Mouse (Mus musculus) small intestine, adult 2 months (tissue): ENCODE data around the gene Phactr1. TPM values are rescaled to one million over a fixed set of nuclear protein-coding genes. Genes with fewer than 3 reads are reported as not detected.

Experiments
- H3K27ac ChIP-seq: fragments of 200-500 bp; 2 replicates; pipeline ENCODE4 v1.5.1; 2012; ENCODE audit warnings: low read depth, low read length, control low read depth, inconsistent platforms; ENCODE audit not compliant: insufficient read depth
- H3K27me3 ChIP-seq: fragments of 200-500 bp; 2 replicates; pipeline ENCODE4 v1.6.1; 2012; ENCODE audit warnings: mild to moderate bottlenecking, moderate library complexity, low read length, inconsistent platforms; ENCODE audit not compliant: control insufficient read depth, insufficient read depth
- H3K36me3 ChIP-seq: fragments of 200-500 bp; 2 replicates; pipeline ENCODE4 v1.6.1; 2012; ENCODE audit warnings: mild to moderate bottlenecking, low read length, control low read depth, inconsistent platforms; ENCODE audit not compliant: control insufficient read depth, insufficient read depth
- H3K4me1 ChIP-seq: fragments of 200-500 bp; 2 replicates; pipeline ENCODE4 v1.6.1; 2012; ENCODE audit warnings: low read length, inconsistent platforms, mixed read lengths; ENCODE audit not compliant: control insufficient read depth, insufficient read depth, insufficient read length
- H3K4me3 ChIP-seq: fragments of 200-500 bp; 2 replicates; pipeline ENCODE4 v1.5.1; 2012; ENCODE audit warnings: low read depth, mild to moderate bottlenecking, control low read depth, inconsistent platforms, low read length, moderate library complexity
- CTCF ChIP-seq: fragments of 200-500 bp; IDR thresholded peaks from 2 replicates; pipeline ENCODE4 v1.5.1; 2012; ENCODE audit warnings: low read depth, mild to moderate bottlenecking, control low read depth, inconsistent platforms, low read length, moderate library complexity, mixed read lengths; ENCODE audit not compliant: insufficient replicate concordance, insufficient read length; ENCODE audit errors: extremely low read depth
- POLR2A ChIP-seq: fragments of 200-500 bp; IDR thresholded peaks from 2 replicates; pipeline ENCODE4 v1.6.1; 2012; ENCODE audit warnings: low read depth, mild to moderate bottlenecking, control low read depth, inconsistent platforms, low read length, moderate library complexity
- WGBS: fragments of 180-500 bp; shearing (Covaris S2); methylation state at CpG from one replicate; pipeline ENCODE4 v1.1.7; 2018; 5-methylcytosine and 5-hydroxymethylcytosine counted together
- polyA plus RNA-seq: library from polyadenylated mRNA; depleted of rRNA; stranded (reverse); fragments of >200 nt; gene quantifications from 2 replicates; pipeline ENCODE4 v1.2.3, GENCODE M21; 2012

Gene Phactr1
- polyA plus RNA-seq, 1 experiment, result 0.43 TPM

- no peak overlapping the region for H3K27ac ChIP-seq
- H3K27me3 ChIP-seq, result no peaks in the 10 kb centered on the region
- no peak for TF ChIP-seq POLR2A
- TF ChIP-seq CTCF, result no peak
- H3K36me3 ChIP-seq, result no peaks in the 10 kb centered on the region
- 74% methylated on average over 10 of the region's 10 CpGs for WGBS
- no peak overlapping the region for H3K4me3 ChIP-seq
- H3K4me1 ChIP-seq, result peaks cover 2% of the 10 kb centered on the region; the same call in 1 of the 2 replicates
Observed at GRCm38 (mm10) chr13:43131741-43132191, 451.3 kb downstream of the Phactr1 start.

DNA sequence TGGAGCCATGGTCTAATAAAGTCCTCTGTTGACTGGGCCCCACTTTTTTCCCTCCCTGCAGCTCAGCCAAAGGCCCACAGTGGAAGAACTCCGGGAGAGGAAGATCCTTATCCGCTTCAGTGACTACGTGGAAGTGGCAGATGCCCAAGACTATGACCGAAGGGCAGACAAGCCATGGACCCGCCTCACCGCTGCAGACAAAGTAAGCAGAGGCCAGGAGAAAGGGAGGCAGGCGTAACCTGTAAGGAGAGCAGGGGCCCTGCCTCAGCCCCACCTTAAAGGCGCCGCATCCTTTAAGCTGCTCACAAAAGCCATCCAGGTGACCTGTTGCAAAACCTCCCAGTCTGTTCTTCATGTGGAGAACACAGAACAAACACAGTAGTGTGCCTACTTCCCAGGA is 452.4 kb downstream of the Phactr1 start:
- Histone ChIP-seq H3K27me3 (no peaks in the 10 kb centered on the region), H3K27ac (no peak overlapping the region), H3K36me3 (no peaks in the 10 kb centered on the region), H3K4me3 (no peak overlapping the region), H3K4me1 (peaks cover 2% of the 10 kb centered on the region; the same call in 1 of the 2 replicates)
- TF ChIP-seq POLR2A (no peak), CTCF (no peak)
- 37% methylated on average over 9 of the region's 9 CpGs for WGBS

- H3K4me3 ChIP-seq, result no peak overlapping the region
- no peaks in the 10 kb centered on the region for H3K27me3 ChIP-seq
- H3K36me3 ChIP-seq, result no peaks in the 10 kb centered on the region
- 48% methylated on average over 7 of the region's 7 CpGs for WGBS
- H3K4me1 ChIP-seq, result peaks cover 2% of the 10 kb centered on the region; the same call in 1 of the 2 replicates
- no peak overlapping the region for H3K27ac ChIP-seq
- TF ChIP-seq CTCF (no peak), POLR2A (no peak)
Observed at GRCm38 (mm10) chr13:43133400-43133799, 453.0 kb downstream of the Phactr1 start.

GRCm38 (mm10) chr13:43134468-43134867 is 454.0 kb downstream of the Phactr1 start:
- no peak overlapping the region for H3K27ac ChIP-seq
- H3K36me3 ChIP-seq, result no peaks in the 10 kb centered on the region
- H3K4me3 ChIP-seq, result no peak overlapping the region
- H3K4me1 ChIP-seq, result peaks cover 2% of the 10 kb centered on the region; the same call in 1 of the 2 replicates
- WGBS, result 22% methylated on average over 4 of the region's 4 CpGs
- TF ChIP-seq CTCF (no peak), POLR2A (no peak)
- H3K27me3 ChIP-seq, result no peaks in the 10 kb centered on the region

GRCm38 (mm10) chr13:43144720-43145418 is 464.4 kb downstream of the Phactr1 start:
- Histone ChIP-seq H3K4me3 (no peak overlapping the region), H3K27ac (no peak overlapping the region), H3K4me1 (no peaks in the 10 kb centered on the region), H3K36me3 (no peaks in the 10 kb centered on the region), H3K27me3 (no peaks in the 10 kb centered on the region)
- 53% methylated on average over 7 of the region's 7 CpGs for WGBS
- TF ChIP-seq POLR2A, result no peak
- TF ChIP-seq CTCF, result no peak

- Histone ChIP-seq H3K36me3 (peaks cover 1% of the 10 kb centered on the region; the same call in 1 of the 2 replicates), H3K4me1 (no peaks in the 10 kb centered on the region), H3K27ac (no peak overlapping the region), H3K4me3 (no peak overlapping the region), H3K27me3 (no peaks in the 10 kb centered on the region)
- WGBS, result 54% methylated on average over 8 of the region's 8 CpGs
- TF ChIP-seq POLR2A, result no peak
- TF ChIP-seq CTCF, result no peak
Observed at GRCm38 (mm10) chr13:43146515-43147258, 466.3 kb downstream of the Phactr1 start.

DNA sequence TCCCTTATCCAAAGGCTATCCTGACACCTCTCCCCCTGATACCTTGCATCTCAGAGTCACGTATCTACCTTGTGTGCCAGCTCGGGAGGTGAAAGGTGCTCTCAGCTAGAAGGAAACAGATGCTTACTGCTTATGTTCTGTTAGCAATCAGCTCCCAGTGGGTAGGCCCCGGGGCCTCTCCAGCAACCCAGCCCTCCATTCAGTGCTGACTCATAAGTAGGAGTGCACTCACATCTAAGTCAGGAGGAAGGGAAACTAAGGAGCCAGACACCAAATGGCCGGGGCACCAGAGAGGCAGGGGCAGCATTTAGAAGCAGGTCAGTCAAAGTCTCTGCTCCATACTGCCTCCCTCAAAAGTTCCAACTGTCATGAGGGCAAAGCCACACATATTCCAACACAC is 468.3 kb downstream of the Phactr1 start:
- 65% methylated on average over 4 of the region's 4 CpGs for WGBS

More for the DNA sequence above, 468.3 kb downstream of the Phactr1 start:
- H3K36me3 ChIP-seq, result peaks cover 1% of the 10 kb centered on the region; the same call in 1 of the 2 replicates
- TF ChIP-seq POLR2A (no peak), CTCF (no peak)
- no peaks in the 10 kb centered on the region for H3K4me1 ChIP-seq
- H3K27ac ChIP-seq, result no peak overlapping the region
- H3K27me3 ChIP-seq, result no peaks in the 10 kb centered on the region
- H3K4me3 ChIP-seq, result no peak overlapping the region
